Mouse (Mus musculus) stomach, postnatal 0 days (tissue): ENCODE data around the gene Aqr.

Experiments
- CTCF ChIP-seq: IDR thresholded peaks from 2 replicates; pipeline ENCODE4 v1.5.1; 2016; ENCODE audit warnings: antibody characterized with exemption, low read depth, mild to moderate bottlenecking, moderate library complexity
- EP300 ChIP-seq: optimal IDR thresholded peaks from 2 replicates; pipeline ENCODE3; 2016; ENCODE audit warnings: antibody characterized with exemption

DNA sequence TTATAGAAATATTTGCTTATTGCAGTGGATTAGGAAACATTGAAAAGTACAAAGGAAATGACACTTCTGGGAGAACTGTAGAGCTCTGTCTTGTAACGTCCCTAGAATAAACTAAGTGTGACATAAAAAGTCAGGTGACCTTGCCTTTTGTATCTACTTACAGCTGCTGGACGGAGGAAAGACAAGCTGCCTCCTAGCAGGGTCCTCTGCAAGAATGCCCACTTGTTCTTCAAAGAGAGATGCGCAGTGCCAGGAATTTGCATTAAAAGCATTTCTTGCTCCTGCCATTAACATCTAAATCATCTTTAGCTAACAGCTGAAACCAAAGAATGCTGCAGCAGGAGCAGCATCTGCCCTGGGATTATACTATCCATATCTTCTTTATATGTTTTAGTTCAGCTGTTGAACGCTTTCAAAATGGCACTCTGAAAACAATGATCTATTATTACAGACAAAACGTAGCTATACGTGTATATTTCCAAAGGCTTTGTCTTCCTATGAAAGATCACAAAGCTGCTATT, 126.7 kb downstream of the Aqr start:
- no peak for TF ChIP-seq CTCF
- no peak for TF ChIP-seq EP300
